Mouse (Mus musculus) intestine, postnatal 0 days (tissue): Measurements from ENCODE around the gene Inhba. TPM values are rescaled to one million over a fixed set of nuclear protein-coding genes. Genes with fewer than 3 reads are reported as not detected.

Experiments used
- ATAC-seq: fragments of 200-750 bp; cut with Nextera tagmentation; 2 replicates; pipeline ENCODE4 v1.8.0; 2017; ENCODE audit warnings: mild to moderate bottlenecking, moderate TSS enrichment, moderate library complexity
- H3K27ac ChIP-seq: fragments of 300-500 bp; sonication (generic); 2 replicates; pipeline ENCODE4 v1.5.1; 2014; ENCODE audit warnings: mild to moderate bottlenecking, low read depth, low read length, moderate library complexity
- H3K27me3 ChIP-seq: fragments of 300-500 bp; sonication (generic); replicated peaks from 2 replicates; pipeline ENCODE4 v1.6.1; 2014; ENCODE audit warnings: low read length, mixed read lengths; ENCODE audit not compliant: control insufficient read depth, insufficient read depth
- H3K36me3 ChIP-seq: fragments of 300-500 bp; sonication (generic); 2 replicates; pipeline ENCODE4 v1.6.1; 2014; ENCODE audit warnings: mild to moderate bottlenecking, moderate library complexity; ENCODE audit not compliant: control insufficient read depth, insufficient read depth
- H3K4me1 ChIP-seq: fragments of 300-500 bp; sonication (generic); replicated peaks from 2 replicates; pipeline ENCODE4 v1.6.1; 2014; ENCODE audit warnings: antibody characterized with exemption, low read length, mixed read lengths; ENCODE audit not compliant: control insufficient read depth, insufficient read depth
- H3K4me2 ChIP-seq: fragments of 300-500 bp; sonication (generic); replicated peaks from 2 replicates; pipeline ENCODE4 v1.6.1; 2014; ENCODE audit warnings: low read depth, mild to moderate bottlenecking, moderate library complexity
- H3K4me3 ChIP-seq: fragments of 300-500 bp; sonication (generic); 2 replicates; pipeline ENCODE4 v1.5.1; 2014; ENCODE audit warnings: low read depth, low read length
- H3K9ac ChIP-seq: fragments of 300-500 bp; sonication (generic); 2 replicates; pipeline ENCODE4 v1.6.1; 2014; ENCODE audit warnings: mild to moderate bottlenecking, low read depth, low read length
- H3K9me3 ChIP-seq: fragments of 300-500 bp; sonication (generic); 2 replicates; pipeline ENCODE4 v1.6.1; 2016; ENCODE audit warnings: mixed run types; ENCODE audit not compliant: control insufficient read depth
- CTCF ChIP-seq: sonication (generic); IDR thresholded peaks from 2 replicates; pipeline ENCODE4 v1.5.1; 2016; ENCODE audit warnings: low read depth, mild to moderate bottlenecking, control low read depth, antibody characterized with exemption, moderate library complexity
- WGBS: fragments of 180-500 bp; shearing (Covaris S2); extraction: QIAGEN DNeasy Blood & Tissue Kit; methylation state at CpG from one replicate; pipeline ENCODE4 v1.1.7; 2014; 5-methylcytosine and 5-hydroxymethylcytosine counted together
- polyA plus RNA-seq: library from polyadenylated mRNA; unstranded; fragments of >200 nt; fragmentation: Nextera tagmentation; extraction: Ambion mirVana; gene quantifications from 2 replicates; pipeline ENCODE4 v1.2.1, GENCODE M21; 2015

Gene Inhba
- polyA plus RNA-seq, 1 experiment from 2014 or later = 3.1 TPM

GRCm38 (mm10) chr13:16020659-16021058 is 9.0 kb downstream of the Inhba start:
- no peak overlapping the region for H3K4me3 ChIP-seq
- no peaks in the 10 kb centered on the region for H3K9me3 ChIP-seq
- no peak overlapping the region for H3K4me2 ChIP-seq
- peaks cover 10% of the 10 kb centered on the region; the same call in 1 of the 2 replicates for H3K27me3 ChIP-seq
- no peak overlapping the region for H3K9ac ChIP-seq
- ATAC-seq = no peak
- no peaks in the 10 kb centered on the region for H3K4me1 ChIP-seq
- peak; percentile 78 for TF ChIP-seq CTCF
- H3K27ac ChIP-seq = no peak overlapping the region
- H3K36me3 ChIP-seq = no peaks in the 10 kb centered on the region
- 11% methylated on average over 1 of the region's 1 CpGs for WGBS

GRCm38 (mm10) chr13:16021181-16021580 is 9.5 kb downstream of the Inhba start:
- no peaks in the 10 kb centered on the region for H3K9me3 ChIP-seq
- no peak for TF ChIP-seq CTCF
- H3K9ac ChIP-seq = no peak overlapping the region
- H3K4me2 ChIP-seq = no peak overlapping the region
- peaks cover 6% of the 10 kb centered on the region; the same call in 1 of the 2 replicates for H3K27me3 ChIP-seq
- H3K27ac ChIP-seq = no peak overlapping the region
- no peaks in the 10 kb centered on the region for H3K4me1 ChIP-seq
- 52% methylated on average over 6 of the region's 6 CpGs for WGBS
- no peak overlapping the region for H3K4me3 ChIP-seq
- ATAC-seq = no peak
- H3K36me3 ChIP-seq = no peaks in the 10 kb centered on the region

GRCm38 (mm10) chr13:16021849-16022248 is 10.2 kb downstream of the Inhba start:
- Histone ChIP-seq H3K4me3 (no peak overlapping the region), H3K36me3 (no peaks in the 10 kb centered on the region), H3K27me3 (peaks cover 6% of the 10 kb centered on the region; the same call in 1 of the 2 replicates), H3K4me2 (no peak overlapping the region), H3K27ac (no peak overlapping the region), H3K4me1 (no peaks in the 10 kb centered on the region), H3K9ac (no peak overlapping the region), H3K9me3 (no peaks in the 10 kb centered on the region)
- 90% methylated on average over 7 of the region's 7 CpGs for WGBS
- no peak for ATAC-seq
- TF ChIP-seq CTCF = no peak

GRCm38 (mm10) chr13:16022536-16022935 is 10.9 kb downstream of the Inhba start:
- H3K36me3 ChIP-seq = no peaks in the 10 kb centered on the region
- H3K4me3 ChIP-seq = no peak overlapping the region
- H3K4me2 ChIP-seq = no peak overlapping the region
- no peak for TF ChIP-seq CTCF
- H3K27ac ChIP-seq = no peak overlapping the region
- no peak for ATAC-seq
- H3K27me3 ChIP-seq = 0 out of 2 replicates have a peak, but pooled peaks cover 5% of the 10 kb centered on the region
- no peaks in the 10 kb centered on the region for H3K9me3 ChIP-seq
- WGBS = 93% methylated on average over 8 of the region's 8 CpGs
- no peaks in the 10 kb centered on the region for H3K4me1 ChIP-seq
- H3K9ac ChIP-seq = no peak overlapping the region

GRCm38 (mm10) chr13:16023070-16024039 is 11.7 kb downstream of the Inhba start:
- no peak overlapping the region for H3K4me3 ChIP-seq
- no peaks in the 10 kb centered on the region for H3K36me3 ChIP-seq
- no peak overlapping the region for H3K27ac ChIP-seq
- peak; percentile 31 for TF ChIP-seq CTCF
- no peaks in the 10 kb centered on the region for H3K4me1 ChIP-seq
- H3K9me3 ChIP-seq = no peaks in the 10 kb centered on the region
- no peaks in the 10 kb centered on the region for H3K27me3 ChIP-seq
- H3K9ac ChIP-seq = no peak overlapping the region
- 52% methylated on average over 13 of the region's 13 CpGs for WGBS
- H3K4me2 ChIP-seq = no peak overlapping the region
- ATAC-seq = no peak

- WGBS = 61% methylated on average over 5 of the region's 5 CpGs
- ATAC-seq = no peak
- no peak overlapping the region for H3K4me3 ChIP-seq
- TF ChIP-seq CTCF = no peak
- H3K27me3 ChIP-seq = no peaks in the 10 kb centered on the region
- no peak overlapping the region for H3K27ac ChIP-seq
- H3K36me3 ChIP-seq = no peaks in the 10 kb centered on the region
- H3K9me3 ChIP-seq = no peaks in the 10 kb centered on the region
- no peaks in the 10 kb centered on the region for H3K4me1 ChIP-seq
- no peak overlapping the region for H3K4me2 ChIP-seq
- no peak overlapping the region for H3K9ac ChIP-seq
Measured at GRCm38 (mm10) chr13:16030557-16031057, 19.0 kb downstream of the Inhba start.
